Mouse (Mus musculus) forebrain, embryonic 11.5 days (tissue): ENCODE results near the gene Dok7. TPM values are rescaled to one million over a fixed set of nuclear protein-coding genes. Genes with fewer than 3 reads are reported as not detected.

ENCODE experiments used
- ATAC-seq: fragments of 200-750 bp; cut with Nextera tagmentation; replicated peaks from 2 replicates; pipeline ENCODE4 v1.8.0; 2017; ENCODE audit warnings: moderate TSS enrichment; ENCODE audit not compliant: low FRiP score
- DNase-seq: peaks from one replicate; pipeline ENCODE4 v3.0.0-alpha.2; 2017; ENCODE audit warnings: low spot score
- H3K27ac ChIP-seq: fragments of 300-500 bp; sonication (generic); 2 replicates; pipeline ENCODE4 v1.5.1; 2014; ENCODE audit warnings: low read depth, low read length
- H3K27me3 ChIP-seq: fragments of 300-500 bp; sonication (generic); 2 replicates; pipeline ENCODE4 v1.6.1; 2014; ENCODE audit warnings: mild to moderate bottlenecking, low read length, mixed read lengths; ENCODE audit not compliant: control insufficient read depth, insufficient read depth
- H3K36me3 ChIP-seq: fragments of 300-500 bp; sonication (generic); 2 replicates; pipeline ENCODE4 v1.6.1; 2014; ENCODE audit warnings: mild to moderate bottlenecking, low read length, moderate library complexity, mixed read lengths; ENCODE audit not compliant: control insufficient read depth, insufficient read depth
- H3K4me1 ChIP-seq: fragments of 300-500 bp; sonication (generic); replicated peaks from 2 replicates; pipeline ENCODE4 v1.6.1; 2014; ENCODE audit warnings: low read length, mixed read lengths; ENCODE audit not compliant: control insufficient read depth, insufficient read depth
- H3K4me2 ChIP-seq: fragments of 300-500 bp; sonication (generic); 2 replicates; pipeline ENCODE4 v1.6.1; 2014; ENCODE audit warnings: low read depth, mild to moderate bottlenecking, low read length, moderate library complexity, mixed read lengths; ENCODE audit not compliant: severe bottlenecking
- H3K4me3 ChIP-seq: fragments of 300-500 bp; sonication (generic); 2 replicates; pipeline ENCODE4 v1.5.1; 2014; ENCODE audit warnings: low read depth, low read length
- H3K9ac ChIP-seq: fragments of 300-500 bp; sonication (generic); 2 replicates; pipeline ENCODE4 v1.6.1; 2014; ENCODE audit warnings: low read length
- H3K9me3 ChIP-seq: fragments of 300-500 bp; sonication (generic); 2 replicates; pipeline ENCODE4 v1.6.1; 2016; ENCODE audit warnings: low read length, mixed read lengths; ENCODE audit not compliant: control insufficient read depth
- WGBS: fragments of 180-500 bp; shearing (Covaris S2); extraction: QIAGEN DNeasy Blood & Tissue Kit; methylation state at CpG from one replicate; pipeline ENCODE4 v1.1.7; 2014; 5-methylcytosine and 5-hydroxymethylcytosine counted together
- polyA plus RNA-seq: library from polyadenylated mRNA; unstranded; fragments of >200 nt; fragmentation: Nextera tagmentation; extraction: Ambion mirVana; gene quantifications from 2 replicates; pipeline ENCODE4 v1.2.1, GENCODE M21; 2014

Gene Dok7
- 0.16 TPM in 1 of 2 replicates, not detected in the other for polyA plus RNA-seq

DNA sequence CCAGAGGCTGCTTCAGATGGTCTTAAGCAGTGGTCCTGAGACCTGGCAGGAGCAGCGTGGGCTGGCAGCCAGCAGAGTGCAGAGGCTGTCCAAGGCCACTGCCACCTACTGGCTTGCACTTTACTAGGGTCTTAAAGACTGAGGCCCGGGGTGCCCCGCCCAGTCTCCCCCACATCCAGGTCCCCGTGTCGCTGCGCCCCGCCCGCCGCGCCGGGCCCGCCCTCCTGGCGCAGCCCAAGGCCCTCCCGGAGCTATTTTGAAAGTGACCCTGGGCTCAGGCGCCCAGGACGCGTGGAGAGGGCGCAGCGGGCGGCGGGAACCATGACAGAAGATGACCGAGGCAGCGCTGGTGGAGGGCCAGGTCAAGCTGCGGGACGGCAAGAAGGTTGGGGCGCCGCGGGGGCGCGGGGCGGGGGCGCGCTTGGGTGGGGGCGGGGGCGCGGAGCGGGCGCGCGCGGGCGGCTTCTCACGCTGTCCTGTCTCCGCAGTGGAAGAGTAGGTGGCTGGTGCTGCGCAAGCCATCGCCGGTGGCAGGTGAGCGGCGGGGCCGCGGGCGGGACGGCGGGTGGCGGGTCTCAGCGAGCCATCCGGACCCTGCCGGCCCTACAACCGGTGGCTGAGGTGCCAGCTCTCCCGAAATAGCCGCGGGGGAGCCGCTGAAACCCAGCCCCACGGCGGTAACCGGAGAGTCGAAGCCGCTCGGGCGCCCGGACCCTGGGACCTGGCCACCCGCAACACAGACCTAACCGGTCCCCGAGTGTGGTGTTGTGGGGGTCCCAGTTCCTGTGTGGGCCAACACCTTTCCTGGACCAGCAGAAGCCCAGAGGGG, at the start of gene Dok7:
Gene Dok7 (plus strand): TSS at position 163 of the 829 bp plus-strand sequence.
- Histone ChIP-seq H3K4me3 (peak within 1 kb of the TSS; percentile 48), H3K27me3 (peaks cover 20% of the 10 kb centered on the region), H3K4me2 (peak within 1 kb of the TSS; percentile 92), H3K27ac (no peak within 1 kb of the TSS), H3K36me3 (no peaks in the 10 kb centered on the region), H3K9ac (peak within 1 kb of the TSS; percentile 52), H3K9me3 (no peaks in the 10 kb centered on the region), H3K4me1 (no peaks in the 10 kb centered on the region)
- ATAC-seq, result peak; percentile 60
- DNase-seq, result peak; percentile 68
- WGBS, result 2% methylated on average over 68 of the region's 74 CpGs

GRCm38 (mm10) chr5:35009163-35009562, 47.4 kb upstream of the Dok7 start:
- no peaks in the 10 kb centered on the region for H3K27me3 ChIP-seq
- no peaks in the 10 kb centered on the region for H3K4me1 ChIP-seq
- H3K36me3 ChIP-seq, result no peaks in the 10 kb centered on the region; the same call in 1 of the 2 replicates
- H3K4me2 ChIP-seq, result no peak overlapping the region
- H3K9ac ChIP-seq, result no peak overlapping the region
- no peaks in the 10 kb centered on the region for H3K9me3 ChIP-seq
- DNase-seq (no peak), ATAC-seq (no peak)
- WGBS, result 96% methylated on average over 4 of the region's 4 CpGs
- H3K4me3 ChIP-seq, result no peak overlapping the region
- H3K27ac ChIP-seq, result no peak overlapping the region

DNA sequence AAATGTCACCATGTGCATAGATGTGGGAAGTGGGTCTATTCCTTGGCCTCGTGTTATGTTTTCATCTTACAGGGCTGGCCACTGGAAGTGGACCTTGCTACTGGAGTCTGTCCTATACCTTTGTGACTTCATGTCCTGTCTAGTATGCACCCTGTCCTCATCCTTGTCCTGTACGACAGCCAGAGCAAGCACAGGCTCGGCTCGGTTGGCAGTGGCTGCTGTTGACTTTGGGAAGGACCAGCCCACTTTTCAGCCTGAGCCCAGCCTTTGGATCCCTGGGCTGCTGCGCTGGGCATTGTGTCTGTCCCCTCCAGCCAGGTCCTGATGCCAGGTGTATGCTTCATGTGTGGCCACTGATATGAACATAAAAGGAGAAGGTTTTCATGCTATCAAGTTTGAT, 45.9 kb upstream of the Dok7 start:
- no peaks in the 10 kb centered on the region for H3K27me3 ChIP-seq
- no peak for ATAC-seq
- no peaks in the 10 kb centered on the region for H3K4me1 ChIP-seq
- H3K36me3 ChIP-seq, result no peaks in the 10 kb centered on the region; the same call in 1 of the 2 replicates
- H3K9ac ChIP-seq, result no peak overlapping the region
- no peaks in the 10 kb centered on the region for H3K9me3 ChIP-seq
- H3K27ac ChIP-seq, result no peak overlapping the region
- no peak for DNase-seq
- H3K4me3 ChIP-seq, result no peak overlapping the region
- 83% methylated on average over 5 of the region's 5 CpGs for WGBS
- no peak overlapping the region for H3K4me2 ChIP-seq

DNA sequence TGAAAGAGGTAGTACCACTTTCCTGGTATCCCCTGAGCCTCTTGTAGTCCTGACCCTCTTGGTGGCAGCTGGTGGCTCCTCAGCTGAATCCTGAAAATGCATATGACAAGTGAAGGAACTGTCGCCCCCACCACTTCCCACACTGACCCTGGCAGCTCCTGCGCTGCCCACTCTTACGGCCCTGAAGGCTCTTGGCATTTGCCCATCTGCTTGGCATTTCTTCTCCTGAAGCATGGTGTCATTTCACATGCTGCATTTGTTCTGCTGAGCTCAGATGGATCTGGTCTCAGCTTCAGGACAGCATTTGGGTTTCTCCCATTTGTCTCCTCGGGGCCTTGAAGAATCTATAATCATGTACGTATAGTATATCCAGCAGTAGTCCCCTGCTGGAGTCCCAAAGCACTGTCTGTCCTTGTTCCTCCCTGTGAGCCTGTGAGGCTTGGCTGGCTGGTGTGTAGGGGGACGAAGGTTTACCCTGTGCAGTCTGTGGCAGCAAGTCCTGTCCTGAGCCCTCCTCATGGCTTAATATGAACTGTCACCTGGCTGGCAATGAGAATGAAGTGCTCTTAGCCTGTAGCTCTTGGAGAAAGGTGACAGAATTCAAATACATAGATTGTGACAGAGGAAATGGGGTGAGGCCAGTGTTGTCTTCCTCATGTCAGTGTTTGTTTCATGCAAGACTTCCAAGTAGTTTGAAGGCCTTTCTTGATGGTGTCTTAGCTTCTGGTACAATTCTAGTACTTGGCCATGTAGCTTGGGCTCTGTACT, 45.2 kb upstream of the Dok7 start:
- H3K4me3 ChIP-seq, result no peak overlapping the region
- no peaks in the 10 kb centered on the region for H3K27me3 ChIP-seq
- no peak overlapping the region for H3K27ac ChIP-seq
- WGBS, result 95% methylated on average over 6 of the region's 6 CpGs
- no peaks in the 10 kb centered on the region; the same call in 1 of the 2 replicates for H3K36me3 ChIP-seq
- no peak overlapping the region for H3K4me2 ChIP-seq
- DNase-seq (no peak), ATAC-seq (no peak)
- no peaks in the 10 kb centered on the region for H3K9me3 ChIP-seq
- H3K4me1 ChIP-seq, result no peaks in the 10 kb centered on the region
- H3K9ac ChIP-seq, result no peak overlapping the region

GRCm38 (mm10) chr5:35014036-35014435, 42.5 kb upstream of the Dok7 start:
- peak; percentile 55; the same call in 1 of the 2 replicates for ATAC-seq
- Histone ChIP-seq H3K4me3 (no peak overlapping the region), H3K27me3 (no peaks in the 10 kb centered on the region), H3K9ac (no peak overlapping the region), H3K27ac (peak overlapping the region; percentile 46; the same call in 1 of the 2 replicates), H3K36me3 (no peaks in the 10 kb centered on the region; the same call in 1 of the 2 replicates), H3K4me1 (no peaks in the 10 kb centered on the region), H3K9me3 (no peaks in the 10 kb centered on the region), H3K4me2 (no peak overlapping the region)
- 50% methylated on average over 6 of the region's 6 CpGs for WGBS
- DNase-seq, result no peak

GRCm38 (mm10) chr5:35019673-35020300, 36.8 kb upstream of the Dok7 start:
- no peaks in the 10 kb centered on the region for H3K27me3 ChIP-seq
- WGBS, result 85% methylated on average over 9 of the region's 9 CpGs
- no peak for ATAC-seq
- H3K36me3 ChIP-seq, result no peaks in the 10 kb centered on the region; the same call in 1 of the 2 replicates
- H3K4me1 ChIP-seq, result no peaks in the 10 kb centered on the region; the same call in 1 of the 2 replicates
- no peak overlapping the region for H3K4me3 ChIP-seq
- no peaks in the 10 kb centered on the region for H3K9me3 ChIP-seq
- H3K4me2 ChIP-seq, result no peak overlapping the region
- no peak overlapping the region for H3K9ac ChIP-seq
- no peak for DNase-seq
- H3K27ac ChIP-seq, result no peak overlapping the region

- WGBS, result 90% methylated on average over 9 of the region's 9 CpGs
- Histone ChIP-seq H3K4me3 (no peak overlapping the region), H3K36me3 (no peaks in the 10 kb centered on the region; the same call in 1 of the 2 replicates), H3K27ac (no peak overlapping the region), H3K9me3 (no peaks in the 10 kb centered on the region), H3K4me2 (no peak overlapping the region), H3K9ac (no peak overlapping the region), H3K27me3 (no peaks in the 10 kb centered on the region), H3K4me1 (no peaks in the 10 kb centered on the region; the same call in 1 of the 2 replicates)
- DNase-seq, result no peak
- ATAC-seq, result no peak
Observed at GRCm38 (mm10) chr5:35020410-35021241, 35.9 kb upstream of the Dok7 start.
